Mouse (Mus musculus) myocyte (in vitro differentiated cells): ENCODE results near the gene Rubcn.

ENCODE experiments used
- CEBPB ChIP-seq: IDR thresholded peaks from 2 replicates; pipeline ENCODE4 v1.6.1; 2011; ENCODE audit warnings: mild to moderate bottlenecking, moderate library complexity; ENCODE audit not compliant: poor library complexity, insufficient read depth, severe bottlenecking
- MAX ChIP-seq: IDR thresholded peaks from one replicate; pipeline ENCODE4 v1.6.1; 2011; ENCODE audit warnings: low read depth, mild to moderate bottlenecking, control low read depth
- POLR2A ChIP-seq: IDR thresholded peaks from one replicate; pipeline ENCODE4 v1.6.1; 2011; ENCODE audit warnings: low read depth, mild to moderate bottlenecking, control low read depth, moderate library complexity; ENCODE audit not compliant: insufficient read length
- TCF12 ChIP-seq: IDR thresholded peaks from one replicate; pipeline ENCODE4 v1.6.1; 2011; ENCODE audit warnings: mild to moderate bottlenecking, control low read depth; ENCODE audit not compliant: poor library complexity, insufficient read depth, severe bottlenecking
- TCF3 ChIP-seq: IDR thresholded peaks from one replicate; pipeline ENCODE4 v1.6.1; 2011; ENCODE audit warnings: low read depth, control low read depth; ENCODE audit not compliant: insufficient read length
- USF1 ChIP-seq: IDR thresholded peaks from one replicate; pipeline ENCODE4 v1.6.1; 2011; ENCODE audit warnings: low read depth, mild to moderate bottlenecking, control low read depth, moderate library complexity

DNA sequence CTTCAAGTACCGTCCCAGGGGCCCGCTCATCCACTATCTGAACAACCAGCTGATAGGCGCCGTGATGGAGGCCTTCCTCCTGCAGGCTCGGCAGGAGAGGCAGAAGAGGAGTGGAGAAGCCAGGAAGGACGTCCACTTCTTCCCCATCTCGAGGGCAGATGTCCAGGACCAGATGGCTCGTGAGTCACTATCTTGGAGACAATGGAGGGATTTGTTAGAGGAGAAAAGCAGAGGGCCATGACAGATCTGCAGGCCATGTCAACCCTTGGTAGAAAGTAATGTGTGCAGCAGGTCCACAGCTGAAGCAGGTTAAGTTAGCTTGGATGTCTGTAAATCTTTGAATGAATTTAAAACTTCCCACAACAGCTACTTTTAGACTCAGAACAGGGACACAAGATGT, 98.6 kb downstream of the Rubcn start:
- no peak for TF ChIP-seq TCF12
- TF ChIP-seq TCF3, result no peak
- no peak for TF ChIP-seq POLR2A
- no peak for TF ChIP-seq USF1
- TF ChIP-seq CEBPB, result no peak
- TF ChIP-seq MAX, result no peak
